Mouse (Mus musculus) kidney, adult 2 months (tissue): Measurements from ENCODE around the gene Rap1gap.

Source experiments
- CTCF ChIP-seq: fragments of 200-500 bp; conservative IDR thresholded peaks from 2 replicates; pipeline ENCODE4 v1.5.1; 2011; ENCODE audit warnings: low read depth, mild to moderate bottlenecking, control low read depth, low read length, moderate library complexity, mixed read lengths; ENCODE audit not compliant: insufficient read depth, insufficient read length
- POLR2A ChIP-seq: fragments of 200-500 bp; IDR thresholded peaks from one replicate; pipeline ENCODE4 v1.6.1; 2011; ENCODE audit warnings: low read depth, low read length, control low read depth

DNA sequence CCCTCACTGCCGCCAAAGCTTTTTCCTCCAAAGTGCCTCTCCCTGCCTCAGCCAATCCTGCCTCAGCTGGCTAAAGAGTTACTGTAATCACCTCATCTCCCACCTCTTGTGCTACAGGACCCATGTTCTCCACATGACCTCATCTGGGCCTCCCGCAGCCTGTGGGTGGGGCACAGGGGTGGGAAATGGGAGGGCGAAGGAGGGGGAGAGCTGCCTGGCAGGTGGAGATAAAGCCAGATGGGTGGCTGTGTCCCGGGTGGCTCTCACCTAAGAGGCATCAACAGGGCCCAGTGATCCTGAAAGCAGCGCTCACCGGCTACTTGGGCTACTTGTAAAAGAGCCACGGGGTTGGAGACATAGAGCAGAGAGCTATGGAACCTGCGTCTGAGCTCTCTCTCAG lies 86.8 kb downstream of the Rap1gap start:
- TF ChIP-seq CTCF (no peak), POLR2A (no peak)
